Mouse (Mus musculus) midbrain, embryonic 14.5 days (tissue): ENCODE data around the gene Myrfl. TPM values are rescaled to one million over a fixed set of nuclear protein-coding genes. Genes with fewer than 3 reads are reported as not detected.

Experiments used
- ATAC-seq: fragments of 200-750 bp; cut with Nextera tagmentation; 2 replicates; pipeline ENCODE4 v1.8.0; 2017; ENCODE audit warnings: moderate number of reproducible peaks, moderate library complexity; ENCODE audit not compliant: low FRiP score, low TSS enrichment
- DNase-seq: peaks from one replicate; pipeline ENCODE4 v3.0.0-alpha.2; 2015
- H3K27ac ChIP-seq: fragments of 300-500 bp; sonication (generic); replicated peaks from 2 replicates; pipeline ENCODE4 v1.5.1; 2014; ENCODE audit warnings: mild to moderate bottlenecking, low read depth, low read length, moderate library complexity
- H3K27me3 ChIP-seq: fragments of 300-500 bp; sonication (generic); 2 replicates; pipeline ENCODE4 v1.6.1; 2014; ENCODE audit warnings: low read length, control low read depth, mixed read lengths; ENCODE audit not compliant: control insufficient read depth, insufficient read depth
- H3K36me3 ChIP-seq: fragments of 300-500 bp; sonication (generic); 2 replicates; pipeline ENCODE4 v1.6.1; 2014; ENCODE audit warnings: low read length, control low read depth; ENCODE audit not compliant: control insufficient read depth, insufficient read depth
- H3K4me1 ChIP-seq: fragments of 300-500 bp; sonication (generic); 2 replicates; pipeline ENCODE4 v1.6.1; 2014; ENCODE audit warnings: mild to moderate bottlenecking, antibody characterized with exemption, low read length, control low read depth; ENCODE audit not compliant: control insufficient read depth, insufficient read depth
- H3K4me2 ChIP-seq: fragments of 300-500 bp; sonication (generic); 2 replicates; pipeline ENCODE4 v1.6.1; 2014; ENCODE audit warnings: mild to moderate bottlenecking, low read length, moderate library complexity
- H3K4me3 ChIP-seq: fragments of 300-500 bp; sonication (generic); replicated peaks from 2 replicates; pipeline ENCODE4 v1.5.1; 2014; ENCODE audit warnings: low read depth, low read length
- H3K9ac ChIP-seq: fragments of 300-500 bp; sonication (generic); replicated peaks from 2 replicates; pipeline ENCODE4 v1.6.1; 2014; ENCODE audit warnings: mild to moderate bottlenecking, low read length, moderate library complexity
- H3K9me3 ChIP-seq: fragments of 300-500 bp; sonication (generic); 2 replicates; pipeline ENCODE4 v1.6.1; 2016; ENCODE audit warnings: low read length, control low read depth, mixed read lengths; ENCODE audit not compliant: control insufficient read depth
- WGBS: fragments of 180-500 bp; shearing (Covaris S2); extraction: QIAGEN DNeasy Blood & Tissue Kit; methylation state at CpG from one replicate; pipeline ENCODE4 v1.1.7; 2014; 5-methylcytosine and 5-hydroxymethylcytosine counted together
- polyA plus RNA-seq: library from polyadenylated mRNA; unstranded; fragments of >200 nt; fragmentation: Nextera tagmentation; extraction: Ambion mirVana; gene quantifications from 2 replicates; pipeline ENCODE4 v1.2.1, GENCODE M21; 2014

The Myrfl gene
- polyA plus RNA-seq, 1 experiment from 2014 or later, result 0.14 TPM

DNA sequence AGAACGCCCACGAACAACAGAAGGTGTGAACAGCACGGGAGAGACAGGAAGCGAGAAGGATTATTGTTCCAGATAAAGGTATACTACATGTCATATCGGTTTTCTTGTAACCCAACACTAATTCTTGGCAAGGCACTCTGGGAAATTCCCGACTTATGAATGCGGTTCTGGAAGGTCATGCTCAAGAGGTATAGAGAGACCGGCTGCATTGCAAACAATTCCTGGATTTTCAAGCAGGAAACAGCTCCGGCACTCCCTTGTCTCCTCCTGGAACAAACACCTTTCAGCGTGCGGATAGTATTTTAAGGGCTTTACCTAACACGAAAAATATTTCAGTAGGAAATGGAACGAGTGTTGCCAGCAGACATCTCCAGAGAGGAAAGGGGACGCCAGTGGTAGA is 145.8 kb downstream of the Myrfl start:
- Histone ChIP-seq H3K4me3 (no peak overlapping the region), H3K27me3 (no peaks in the 10 kb centered on the region), H3K4me1 (no peaks in the 10 kb centered on the region), H3K4me2 (no peak overlapping the region), H3K9me3 (no peaks in the 10 kb centered on the region), H3K27ac (no peak overlapping the region), H3K36me3 (no peaks in the 10 kb centered on the region), H3K9ac (no peak overlapping the region)
- ATAC-seq (no peak), DNase-seq (no peak)
- 90% methylated on average over 14 of the region's 14 CpGs for WGBS

DNA sequence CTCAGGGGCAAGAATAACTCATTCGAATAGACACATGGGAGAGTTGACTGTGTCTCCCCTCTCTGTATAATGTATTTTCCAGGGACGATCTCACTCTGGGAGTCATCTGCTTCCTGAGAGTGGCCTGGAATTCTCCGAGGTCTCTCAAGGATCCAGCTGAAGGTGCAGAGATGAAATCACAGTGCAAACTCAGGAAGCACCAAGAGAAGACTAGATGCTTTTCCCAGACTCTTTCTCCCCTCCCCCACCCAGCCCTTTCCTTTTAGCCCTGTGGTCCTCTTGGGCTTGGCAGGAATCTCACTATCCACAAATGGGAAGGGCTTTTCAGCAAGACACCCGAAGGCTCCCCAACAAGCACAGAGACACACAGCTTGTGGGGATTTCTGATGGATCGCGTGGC is 146.7 kb downstream of the Myrfl start:
- 84% methylated on average over 6 of the region's 6 CpGs for whole genome bisulfite sequencing
- H3K27ac ChIP-seq, result no peak overlapping the region
- H3K4me1 ChIP-seq, result no peaks in the 10 kb centered on the region
- DNase-seq, result no peak
- H3K4me3 ChIP-seq, result no peak overlapping the region
- H3K36me3 ChIP-seq, result no peaks in the 10 kb centered on the region
- H3K9ac ChIP-seq, result no peak overlapping the region
- no peaks in the 10 kb centered on the region for H3K27me3 ChIP-seq
- H3K9me3 ChIP-seq, result no peaks in the 10 kb centered on the region
- H3K4me2 ChIP-seq, result no peak overlapping the region
- ATAC-seq, result no peak

DNA sequence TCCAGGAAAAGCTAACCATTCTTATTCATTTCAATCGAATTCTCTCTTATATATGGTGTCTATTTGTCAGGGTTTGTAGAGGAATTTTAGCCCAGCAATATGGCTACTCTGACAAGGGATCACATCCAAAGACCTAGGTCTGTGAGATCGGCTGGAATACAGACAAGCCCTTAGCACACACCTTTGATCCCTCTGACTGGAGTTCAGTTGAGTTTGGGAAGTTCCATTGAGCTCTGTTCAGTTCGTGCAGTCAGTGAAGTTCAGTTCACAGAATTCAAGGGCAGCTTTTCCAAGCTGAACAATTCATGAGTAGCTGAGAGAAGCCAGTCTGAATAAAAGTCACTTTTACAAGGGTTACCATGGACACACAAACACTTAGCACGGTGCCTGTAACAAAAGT is 148.0 kb downstream of the Myrfl start:
- Histone ChIP-seq H3K36me3 (no peaks in the 10 kb centered on the region), H3K27me3 (no peaks in the 10 kb centered on the region), H3K9ac (no peak overlapping the region), H3K4me1 (no peaks in the 10 kb centered on the region), H3K4me2 (no peak overlapping the region), H3K9me3 (no peaks in the 10 kb centered on the region), H3K4me3 (no peak overlapping the region), H3K27ac (no peak overlapping the region)
- DNase-seq (no peak), ATAC-seq (no peak)
- 86% methylated on average over 4 of the region's 4 CpGs for WGBS

DNA sequence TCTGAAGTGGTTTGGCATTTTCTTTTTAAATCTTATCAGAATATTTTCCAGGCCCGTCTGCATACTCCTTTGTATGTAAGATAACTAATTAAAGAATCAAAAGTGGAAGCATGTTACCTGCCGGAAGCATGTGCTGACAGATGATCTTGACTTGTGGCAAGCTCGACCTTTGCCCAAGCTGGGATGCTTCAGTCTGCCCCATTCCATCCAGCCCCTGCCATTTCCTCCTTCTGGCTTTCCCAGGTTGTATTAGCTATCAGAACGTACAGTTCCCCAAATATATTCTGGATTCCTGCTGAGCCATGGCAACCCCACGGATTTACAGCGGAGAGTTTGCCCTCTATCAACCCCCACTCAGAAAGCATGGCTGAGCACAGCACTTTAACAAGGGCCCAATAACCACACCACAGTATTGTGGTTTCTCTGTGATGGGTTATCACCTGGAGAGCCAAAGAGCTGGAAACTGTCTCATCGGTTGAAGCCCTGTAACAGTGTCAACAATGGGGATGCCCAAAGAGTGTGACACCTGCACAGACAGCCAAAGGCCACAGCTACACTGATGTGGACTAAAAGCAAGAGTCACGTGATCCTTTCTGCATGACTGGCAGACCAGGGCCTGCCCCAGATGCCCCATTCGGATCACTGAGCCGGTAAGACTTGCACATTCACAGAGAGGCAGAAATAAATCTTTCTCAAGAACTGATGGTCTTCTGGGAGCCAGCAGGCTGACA is 150.3 kb downstream of the Myrfl start:
- 59% methylated on average over 10 of the region's 10 CpGs for WGBS

DNA sequence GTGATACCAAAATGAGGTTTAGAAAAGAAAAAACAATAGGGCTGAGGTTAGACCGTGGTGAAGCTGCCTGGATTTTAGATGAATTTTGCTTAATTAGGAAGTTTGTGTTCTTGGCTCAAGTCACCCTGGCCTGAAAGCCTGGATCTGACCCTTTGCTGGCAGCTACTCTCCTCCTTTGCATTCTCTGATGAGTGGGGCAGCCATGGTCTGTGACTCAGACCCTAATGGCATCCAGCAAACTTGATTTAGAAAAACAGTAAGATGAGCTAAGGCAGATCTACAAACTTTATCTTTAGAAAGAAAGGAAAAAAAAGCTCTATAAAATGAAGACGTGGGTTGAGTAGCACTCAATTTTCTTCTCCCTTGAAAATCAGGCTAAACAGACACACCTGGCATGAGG is 154.0 kb downstream of the Myrfl start:
- H3K4me3 ChIP-seq, result no peak overlapping the region
- H3K9me3 ChIP-seq, result no peaks in the 10 kb centered on the region
- H3K27me3 ChIP-seq, result no peaks in the 10 kb centered on the region
- H3K27ac ChIP-seq, result no peak overlapping the region
- DNase-seq, result no peak
- no peak overlapping the region for H3K9ac ChIP-seq
- H3K4me1 ChIP-seq, result no peaks in the 10 kb centered on the region
- no peak overlapping the region for H3K4me2 ChIP-seq
- 94% methylated on average over 2 of the region's 2 CpGs for WGBS
- ATAC-seq, result no peak
- H3K36me3 ChIP-seq, result no peaks in the 10 kb centered on the region

More for the DNA sequence above, 150.3 kb downstream of the Myrfl start:
- ATAC-seq (no peak), DNase-seq (no peak)
- H3K27ac ChIP-seq, result no peak overlapping the region
- no peaks in the 10 kb centered on the region for H3K27me3 ChIP-seq
- no peak overlapping the region for H3K9ac ChIP-seq
- H3K4me1 ChIP-seq, result no peaks in the 10 kb centered on the region
- no peaks in the 10 kb centered on the region for H3K36me3 ChIP-seq
- H3K4me2 ChIP-seq, result no peak overlapping the region
- no peaks in the 10 kb centered on the region for H3K9me3 ChIP-seq
- no peak overlapping the region for H3K4me3 ChIP-seq

DNA sequence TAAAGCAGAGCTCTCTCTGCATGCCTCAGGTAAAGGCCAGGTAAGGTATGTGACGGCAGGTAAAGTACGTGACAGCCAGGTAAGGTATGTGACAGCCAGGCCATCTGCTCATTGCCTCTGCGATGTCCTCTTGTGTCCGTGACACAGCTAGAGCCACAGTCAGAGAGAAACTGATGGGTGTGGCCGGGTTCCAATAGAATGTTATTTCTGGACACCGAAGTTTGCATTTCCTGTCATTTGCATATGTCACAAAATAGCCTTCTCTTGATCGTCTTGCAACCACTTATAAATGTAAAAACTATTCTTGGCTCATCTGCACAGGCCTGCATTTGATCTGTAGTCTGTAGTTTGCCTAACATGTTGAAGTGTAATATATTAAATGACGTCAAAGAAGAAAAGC is 154.5 kb downstream of the Myrfl start:
- WGBS, result 95% methylated on average over 8 of the region's 8 CpGs
- Histone ChIP-seq H3K9me3 (no peaks in the 10 kb centered on the region), H3K4me2 (no peak overlapping the region), H3K4me1 (no peaks in the 10 kb centered on the region), H3K36me3 (no peaks in the 10 kb centered on the region), H3K4me3 (no peak overlapping the region), H3K27ac (no peak overlapping the region), H3K27me3 (no peaks in the 10 kb centered on the region), H3K9ac (no peak overlapping the region)
- ATAC-seq (no peak), DNase-seq (no peak)

DNA sequence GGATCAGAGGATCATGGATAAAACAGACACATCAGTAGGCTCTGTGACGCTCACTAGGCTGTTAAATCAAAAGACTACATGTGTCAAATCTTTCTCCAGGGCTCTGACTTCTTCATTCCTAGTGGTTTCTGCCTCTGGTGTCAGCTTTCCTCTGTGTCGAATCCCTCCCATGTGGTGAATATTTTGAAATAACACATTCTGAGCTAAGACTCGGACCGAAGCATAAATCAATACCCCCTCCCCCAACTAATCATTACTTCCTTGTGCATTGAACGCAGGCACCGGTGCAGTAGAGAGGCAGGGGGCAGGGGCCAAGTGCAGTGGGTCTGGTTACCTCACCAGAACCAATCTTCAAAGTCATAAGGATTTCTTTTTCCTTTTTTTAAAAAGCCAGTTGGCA is 155.4 kb downstream of the Myrfl start:
- H3K4me1 ChIP-seq, result no peaks in the 10 kb centered on the region
- no peaks in the 10 kb centered on the region for H3K36me3 ChIP-seq
- no peaks in the 10 kb centered on the region for H3K9me3 ChIP-seq
- H3K4me3 ChIP-seq, result no peak overlapping the region
- no peak for DNase-seq
- no peak overlapping the region for H3K27ac ChIP-seq
- no peak overlapping the region for H3K9ac ChIP-seq
- WGBS, result 73% methylated on average over 6 of the region's 6 CpGs
- ATAC-seq, result no peak
- H3K4me2 ChIP-seq, result no peak overlapping the region
- H3K27me3 ChIP-seq, result no peaks in the 10 kb centered on the region

DNA sequence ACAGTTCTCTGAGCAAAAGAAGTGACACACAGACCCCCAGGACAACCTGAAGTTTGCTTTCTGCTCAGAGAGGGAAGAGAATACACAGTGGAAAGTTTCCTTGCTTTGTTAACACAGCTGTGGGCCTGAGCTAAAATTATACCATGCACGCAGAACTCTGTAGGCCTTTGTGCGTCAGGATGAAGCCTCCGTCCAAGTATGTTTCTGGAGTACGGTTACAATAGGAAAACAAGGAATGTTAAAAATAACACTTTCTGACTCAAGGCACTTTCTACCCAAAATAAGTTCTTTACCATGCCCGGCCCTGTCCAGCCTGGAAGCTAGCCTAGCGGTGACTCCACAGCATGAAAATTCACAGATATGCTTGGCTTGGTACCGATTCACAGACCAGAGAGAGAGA is 156.6 kb downstream of the Myrfl start:
- Histone ChIP-seq H3K9ac (no peak overlapping the region), H3K36me3 (no peaks in the 10 kb centered on the region), H3K9me3 (no peaks in the 10 kb centered on the region), H3K4me1 (no peaks in the 10 kb centered on the region), H3K27me3 (no peaks in the 10 kb centered on the region), H3K4me3 (no peak overlapping the region), H3K4me2 (no peak overlapping the region), H3K27ac (no peak overlapping the region)
- DNase-seq (no peak), ATAC-seq (no peak)
- 88% methylated on average over 7 of the region's 7 CpGs for WGBS

DNA sequence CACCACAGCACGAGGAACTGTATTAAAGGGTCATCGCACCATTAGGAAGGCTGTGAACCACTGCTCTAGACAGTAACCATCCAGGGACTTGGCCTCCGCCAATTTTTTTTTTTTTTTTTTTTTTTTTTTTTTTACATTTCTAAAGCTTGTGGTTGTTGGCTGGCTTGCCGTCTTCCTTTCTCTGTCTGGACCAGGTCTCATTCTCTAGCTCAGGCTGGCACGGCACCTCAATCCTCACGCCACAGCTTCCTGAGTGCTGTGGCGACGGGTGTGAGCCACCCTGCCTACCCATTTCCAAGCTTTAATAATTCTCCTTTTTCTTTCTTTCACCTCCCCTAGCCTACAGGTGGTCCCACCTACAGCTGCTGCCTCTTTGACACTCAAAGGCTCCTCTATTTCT is 158.2 kb downstream of the Myrfl start:
- no peaks in the 10 kb centered on the region for H3K36me3 ChIP-seq
- no peak for ATAC-seq
- 94% methylated on average over 8 of the region's 8 CpGs for WGBS

More for the DNA sequence above, 158.2 kb downstream of the Myrfl start:
- no peak overlapping the region for H3K27ac ChIP-seq
- H3K27me3 ChIP-seq, result no peaks in the 10 kb centered on the region
- no peak overlapping the region for H3K4me3 ChIP-seq
- no peak overlapping the region for H3K9ac ChIP-seq
- H3K4me1 ChIP-seq, result no peaks in the 10 kb centered on the region
- no peaks in the 10 kb centered on the region for H3K9me3 ChIP-seq
- DNase-seq, result no peak
- no peak overlapping the region for H3K4me2 ChIP-seq
